Mouse (Mus musculus): ENCODE measurements around the gene Gm20388.

GRCm38 (mm10) chr8:120057078-120057477, 146.4 kb downstream of the Gm20388 start:
- TF ChIP-seq CTCF (IDR thresholded peaks at IDR 0.05; ENCODE audit: control insufficient read depth, insufficient read depth, low read length) (no peak), POLR2A (IDR thresholded peaks at IDR 0.05; ENCODE audit: borderline replicate concordance, control insufficient read depth, low read depth, low read length) (no peak)

Measured in bone marrow, adult 2 months (tissue).